Mouse (Mus musculus) ovary, postnatal 10 days (tissue): ENCODE measurements at regions not wholly inside any gene's neighbourhood (a gene's known extent, or its start where the extent isn't known, plus 50 kb on each side); places are given as distances from the start of the nearest gene placed in this dataset.

Experiments used
- DNase-seq: peaks from one replicate; pipeline ENCODE4 v3.0.0; 2022; ENCODE audit warnings: low spot score

- DNase-seq: no peak
Measured at GRCm38 (mm10) chr6:88964071-88964470, 62.0 kb downstream of the Tpra1 start.

- DNase-seq: no peak
Measured at GRCm38 (mm10) chr6:88964911-88965310, 62.9 kb downstream of the Tpra1 start.

GRCm38 (mm10) chr6:88965361-88966226 lies 63.5 kb downstream of the Tpra1 start:
- DNase-seq: no peak

- DNase-seq: no peak
Measured at GRCm38 (mm10) chr6:88966501-88966900, 64.5 kb downstream of the Tpra1 start.

GRCm38 (mm10) chr6:88968842-88969241 lies 66.8 kb downstream of the Tpra1 start:
- DNase-seq: no peak

- no peak for DNase-seq
Measured at GRCm38 (mm10) chr6:88971729-88972128, 69.7 kb downstream of the Tpra1 start.

- no peak for DNase-seq
Measured at GRCm38 (mm10) chr6:88974457-88974856, 72.4 kb downstream of the Tpra1 start.

GRCm38 (mm10) chr6:88976581-88976980 lies 74.5 kb downstream of the Tpra1 start:
- DNase-seq: no peak

- no peak for DNase-seq
Measured at GRCm38 (mm10) chr6:88976994-88977393, 74.9 kb downstream of the Tpra1 start.

GRCm38 (mm10) chr6:88978970-88979369 lies 76.9 kb downstream of the Tpra1 start:
- no peak for DNase-seq

GRCm38 (mm10) chr6:88980112-88980511 lies 78.1 kb downstream of the Tpra1 start:
- DNase-seq: no peak

- DNase-seq: no peak
Measured at GRCm38 (mm10) chr6:88981544-88981943, 79.5 kb downstream of the Tpra1 start.

- no peak for DNase-seq
Measured at GRCm38 (mm10) chr6:88984170-88984569, 82.1 kb downstream of the Tpra1 start.

GRCm38 (mm10) chr6:88984863-88985262 lies 82.8 kb downstream of the Tpra1 start:
- DNase-seq: no peak

- no peak for DNase-seq
Measured at GRCm38 (mm10) chr6:88988551-88988950, 86.5 kb downstream of the Tpra1 start.

GRCm38 (mm10) chr6:88989617-88990299 lies 87.7 kb downstream of the Tpra1 start:
- no peak for DNase-seq

- DNase-seq: no peak
Measured at GRCm38 (mm10) chr6:88990300-88990685, 88.2 kb downstream of the Tpra1 start.

GRCm38 (mm10) chr6:88995077-88995476 lies 93.0 kb downstream of the Tpra1 start:
- DNase-seq: no peak

- no peak for DNase-seq
Measured at GRCm38 (mm10) chr6:88998927-88999722, 97.1 kb downstream of the Tpra1 start.

- no peak for DNase-seq
Measured at GRCm38 (mm10) chr6:89000359-89000758, 98.3 kb downstream of the Tpra1 start.

GRCm38 (mm10) chr6:89003197-89003923 lies 101.3 kb downstream of the Tpra1 start:
- DNase-seq: no peak

- DNase-seq: no peak
Measured at GRCm38 (mm10) chr6:89005094-89005493, 103.0 kb downstream of the Tpra1 start.
